Mouse (Mus musculus): ENCODE data around the gene Cox17.
"Not testable (repeated sequence)": the region's sequence is repeated elsewhere in the genome, so short reads cannot be mapped to it uniquely, and the experiment has no call there.

The Cox17 gene

DNA sequence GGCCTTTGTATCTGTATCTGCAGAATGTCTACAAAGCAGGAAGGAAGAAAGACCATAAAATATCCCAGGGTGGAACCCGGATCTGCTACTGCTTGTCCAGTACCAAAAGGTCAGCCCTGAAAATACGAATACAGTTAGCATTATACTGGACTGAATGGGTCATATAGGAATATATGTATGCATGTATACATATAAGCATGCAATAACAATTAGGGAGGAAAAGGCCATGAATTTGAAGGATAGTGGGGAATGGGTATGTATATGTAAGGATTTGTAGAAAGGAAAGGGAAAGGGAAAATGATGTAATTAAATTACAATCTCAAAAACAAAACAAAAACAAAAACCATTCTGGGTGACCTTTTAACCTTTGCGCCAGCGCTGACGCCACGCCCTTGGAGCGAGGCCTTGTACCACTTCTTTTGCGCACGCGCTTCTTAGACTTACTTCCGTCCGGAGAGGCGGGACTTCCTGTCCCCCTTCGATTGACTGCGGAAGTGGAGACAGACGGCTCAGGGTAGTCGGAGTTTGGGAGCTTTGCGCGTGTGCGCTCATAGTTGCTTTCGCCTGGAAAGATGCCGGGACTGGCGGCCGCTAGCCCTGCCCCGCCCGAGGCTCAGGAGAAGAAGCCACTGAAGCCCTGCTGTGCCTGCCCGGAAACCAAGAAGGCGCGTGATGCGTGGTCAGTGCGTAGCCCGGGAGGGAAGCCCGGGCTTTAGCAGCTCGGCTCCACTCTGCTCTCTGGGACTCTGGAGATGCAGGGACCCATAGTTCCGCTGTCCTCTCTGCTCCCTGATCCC, at the start of gene Cox17, which contains the start of gene Gm21987:
Cox17 (plus strand) TSS at position 463 of the 797 bp plus-strand sequence.
Gm21987 (plus strand) TSS at position 512 of the 797 bp plus-strand sequence.
- peak; percentile 82 for DNase-seq (ENCODE audit: low read depth, low spot score)

DNA sequence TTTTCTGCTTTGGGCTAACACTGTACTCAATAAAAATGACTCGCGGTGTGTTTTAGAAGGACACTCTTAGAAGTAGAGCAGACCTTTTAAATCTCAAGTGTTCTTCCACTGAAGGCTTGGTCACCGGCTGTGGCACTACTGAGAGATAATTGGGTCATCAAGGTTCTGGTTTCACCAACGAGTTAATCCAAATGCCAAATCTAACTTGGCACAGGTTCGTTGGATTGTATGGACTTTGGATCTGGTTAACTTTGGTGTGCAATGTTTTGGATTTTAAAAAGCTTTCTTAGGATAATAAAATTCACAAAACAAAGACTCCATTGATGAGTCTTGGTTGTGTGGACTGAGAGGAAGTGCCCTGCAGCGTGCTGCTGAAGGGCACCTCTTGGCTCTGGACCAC, 48.4 kb upstream of the Cox17 start:
- DNase-seq (ENCODE audit: low read depth, low spot score): no peak

DNA sequence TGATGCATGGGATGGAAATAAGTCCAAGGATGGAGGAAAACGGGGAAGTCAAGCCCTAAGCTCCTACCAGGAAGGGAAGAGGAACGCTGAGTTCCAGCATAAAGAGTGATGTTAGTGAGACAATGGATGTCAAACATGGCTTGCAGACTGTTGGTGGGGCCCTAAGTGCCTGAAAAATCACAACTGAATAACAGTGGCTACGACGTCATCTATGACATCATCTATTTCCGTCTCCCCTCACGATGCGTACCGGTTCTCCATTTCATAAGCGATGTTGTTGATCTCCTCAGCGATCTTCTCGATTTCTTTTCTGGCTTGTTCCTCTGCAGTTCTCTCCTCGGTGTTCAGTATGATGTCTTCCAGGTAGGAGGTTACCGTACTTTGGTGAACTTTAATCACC, 44.4 kb upstream of the Cox17 start:
- DNase-seq (ENCODE audit: low read depth, low spot score): no peak

DNA sequence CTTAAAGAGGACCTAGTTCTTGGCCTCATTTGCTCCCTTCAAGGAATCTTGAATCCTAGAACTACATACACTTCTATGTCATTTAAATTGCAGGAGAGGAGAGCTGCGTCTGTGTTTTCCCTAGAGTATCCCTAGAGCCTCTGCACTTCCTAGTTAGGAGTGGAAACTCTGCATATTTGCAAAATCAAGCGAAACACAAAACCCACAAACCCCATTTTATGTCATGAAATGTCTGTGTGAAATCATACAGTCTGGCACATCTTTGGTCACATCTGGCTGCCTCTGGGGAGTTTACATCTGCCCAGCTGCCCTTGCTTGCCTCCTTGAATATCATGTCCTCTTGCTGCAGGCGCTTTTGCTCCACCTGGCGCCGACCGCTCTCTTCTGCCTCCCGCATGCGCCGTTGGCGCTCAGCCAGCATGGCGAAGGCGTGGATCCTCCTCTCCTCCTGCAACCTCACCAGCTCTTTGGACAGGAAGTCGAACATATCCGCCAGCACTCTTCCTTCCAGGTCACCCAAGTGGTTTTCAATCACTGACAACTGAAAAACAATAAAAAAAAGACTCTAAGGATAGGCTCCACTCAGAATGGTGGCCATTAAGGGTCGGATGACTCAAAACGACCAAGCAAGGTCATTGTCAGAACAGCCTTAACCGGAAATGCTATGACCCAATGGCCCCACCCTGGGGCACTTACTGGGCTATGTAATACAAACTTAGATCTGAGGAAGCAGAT, 42.2 kb upstream of the Cox17 start:
- no peak for DNase-seq (ENCODE audit: low read depth, low spot score)

DNA sequence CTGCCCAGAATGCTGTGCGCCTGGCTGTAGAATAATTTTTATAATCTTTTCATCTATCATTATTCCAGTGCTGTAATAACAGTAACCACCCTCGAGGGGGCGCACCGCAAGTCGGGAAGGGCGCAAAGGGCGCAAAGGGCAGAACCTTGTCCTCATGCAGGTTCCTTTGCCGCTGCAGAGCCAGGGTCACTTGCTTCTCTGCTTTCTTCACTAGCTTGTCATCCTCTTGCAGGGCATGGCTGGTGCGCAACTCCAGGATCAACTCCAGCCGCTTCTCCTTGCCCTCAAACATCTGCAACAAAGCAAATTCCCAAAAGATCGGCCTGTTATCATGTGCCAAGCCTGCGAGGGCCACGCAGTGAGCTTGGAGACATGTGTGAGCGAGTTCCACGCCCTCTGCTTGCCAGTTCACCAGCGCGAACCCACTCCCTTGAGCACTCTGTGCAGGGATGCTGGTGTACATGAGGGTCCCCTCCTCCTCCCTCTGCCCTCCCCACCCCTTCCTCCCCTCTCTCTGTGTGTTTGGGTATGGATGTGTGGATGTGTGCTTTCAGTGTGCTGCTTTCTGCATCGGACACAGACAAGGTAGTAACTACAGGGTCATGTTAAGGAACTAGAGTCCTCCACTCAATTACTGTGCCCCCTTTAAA, 40.1 kb upstream of the Cox17 start:
- no peak for DNase-seq (ENCODE audit: low read depth, low spot score)

DNA sequence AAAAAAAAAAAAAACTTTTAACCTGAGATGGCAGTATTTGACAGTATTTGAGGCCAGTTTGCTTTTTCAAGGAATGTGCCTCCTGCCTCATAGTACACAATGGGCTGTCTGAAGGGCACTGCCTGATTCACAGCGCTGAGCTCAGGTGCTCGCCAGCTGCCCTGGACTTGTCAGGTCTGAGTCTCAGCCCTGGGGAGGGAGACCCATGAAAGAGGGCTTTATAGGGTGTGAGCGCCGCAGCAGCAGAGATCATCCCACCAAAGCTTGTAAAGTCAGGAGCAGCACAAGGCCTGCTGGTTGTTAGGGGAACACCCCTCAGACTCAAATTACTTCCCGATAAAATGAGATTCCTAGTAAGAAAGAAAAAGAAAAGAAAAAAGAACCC, 39.6 kb upstream of the Cox17 start:
- DNase-seq (ENCODE audit: low read depth, low spot score): no peak

DNA sequence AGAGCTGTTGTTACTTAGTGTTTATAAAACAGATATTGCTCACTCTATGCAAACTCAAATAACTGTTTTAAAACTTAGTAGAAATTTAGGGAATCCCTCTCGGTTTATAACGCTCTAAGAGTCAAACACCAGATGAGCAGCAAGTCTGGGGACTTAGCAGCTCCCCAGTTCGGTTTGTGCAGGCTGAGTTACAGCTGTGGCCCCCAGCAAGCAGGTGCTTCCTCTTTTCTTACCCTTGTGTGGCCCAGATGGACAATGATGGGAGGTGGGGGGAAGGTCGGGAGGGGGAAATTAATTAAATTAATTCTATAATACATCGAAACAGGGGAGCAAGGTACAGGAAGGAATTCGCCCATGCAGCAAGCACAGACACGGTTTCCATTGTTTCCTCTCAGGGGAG, 39.1 kb upstream of the Cox17 start:
- no peak for DNase-seq (ENCODE audit: low read depth, low spot score)

DNA sequence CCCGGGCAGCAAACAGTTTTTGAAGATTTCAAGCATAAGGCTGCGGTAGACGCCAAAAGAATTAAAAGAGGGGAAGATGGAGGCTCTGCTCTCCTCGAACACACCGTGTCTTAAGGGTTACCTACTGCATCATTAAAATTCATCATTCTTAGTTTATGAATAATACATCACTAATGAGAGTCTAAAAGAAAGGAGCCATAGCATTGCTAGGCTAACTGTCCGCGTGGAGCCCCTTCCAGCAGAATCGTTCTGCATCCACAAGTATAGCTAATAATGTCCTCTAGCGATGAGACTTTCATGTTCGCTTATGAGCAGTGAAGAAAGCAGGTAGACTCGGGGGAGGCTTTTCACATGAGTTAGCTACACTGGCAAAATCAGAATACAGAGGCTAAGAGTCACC, 38.6 kb upstream of the Cox17 start:
- no peak for DNase-seq (ENCODE audit: low read depth, low spot score)

DNA sequence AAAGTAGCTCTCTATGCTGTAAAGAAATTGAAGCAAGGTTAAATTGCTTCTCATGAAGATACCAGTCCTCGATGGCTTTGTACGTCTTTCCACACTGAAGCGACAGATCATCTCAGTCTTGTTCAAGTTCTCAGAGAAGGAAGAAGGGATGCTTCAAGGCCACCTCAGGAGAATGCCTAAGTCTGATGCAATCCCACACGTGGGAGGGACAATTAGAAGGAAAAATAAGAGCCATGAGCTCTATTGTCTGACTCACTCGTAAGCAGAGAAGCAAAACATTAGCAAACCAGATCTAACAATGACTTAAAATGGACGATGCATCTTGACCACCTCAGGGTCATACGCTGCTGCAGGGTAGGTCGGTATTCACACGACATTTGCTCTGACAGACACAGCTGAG, 28.3 kb upstream of the Cox17 start:
- no peak for DNase-seq (ENCODE audit: low read depth, low spot score)

DNA sequence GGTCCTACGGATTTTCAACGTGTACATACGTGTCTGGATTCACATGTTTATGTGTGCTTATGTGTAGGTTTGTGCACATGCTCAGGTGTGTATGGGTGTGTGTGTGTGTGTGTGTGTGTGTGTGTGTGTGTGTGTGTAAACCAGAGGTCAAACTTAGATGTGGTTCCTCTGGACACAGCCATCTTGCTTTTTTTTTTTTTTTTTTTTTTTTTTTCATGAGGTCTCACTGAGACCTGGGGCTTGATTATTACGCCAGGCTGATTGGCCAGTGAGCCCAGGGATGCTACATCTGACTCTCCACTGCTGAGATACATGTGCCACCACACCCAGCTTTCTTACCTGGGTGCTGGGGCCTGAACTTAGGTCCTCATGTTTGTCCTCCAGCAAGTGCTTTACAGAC, 27.7 kb upstream of the Cox17 start:
- no peak for DNase-seq (ENCODE audit: low read depth, low spot score)

DNA sequence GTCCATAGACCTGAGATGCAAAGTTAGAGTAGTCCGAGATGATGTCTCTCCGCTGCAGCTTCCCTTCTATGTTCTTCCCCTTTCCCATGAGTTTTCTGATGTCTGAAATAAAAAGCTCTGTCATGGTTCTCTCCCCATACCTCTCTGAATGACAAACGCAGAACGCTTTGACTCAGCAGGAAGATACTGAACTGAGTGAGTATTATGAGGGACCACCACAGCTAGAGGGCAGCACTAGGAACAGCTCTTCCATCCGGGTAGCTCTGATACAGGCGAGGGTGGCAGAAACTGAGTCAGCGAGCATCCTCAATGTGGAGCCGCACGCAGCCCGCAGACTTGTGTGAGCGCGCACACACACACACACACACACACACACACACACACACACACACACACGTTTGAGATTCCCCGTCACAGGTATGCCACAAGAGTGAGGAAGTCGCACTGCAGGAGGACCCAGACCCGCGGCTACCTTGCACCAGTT, 25.3 kb upstream of the Cox17 start:
- DNase-seq (ENCODE audit: low read depth, low spot score): no peak

DNA sequence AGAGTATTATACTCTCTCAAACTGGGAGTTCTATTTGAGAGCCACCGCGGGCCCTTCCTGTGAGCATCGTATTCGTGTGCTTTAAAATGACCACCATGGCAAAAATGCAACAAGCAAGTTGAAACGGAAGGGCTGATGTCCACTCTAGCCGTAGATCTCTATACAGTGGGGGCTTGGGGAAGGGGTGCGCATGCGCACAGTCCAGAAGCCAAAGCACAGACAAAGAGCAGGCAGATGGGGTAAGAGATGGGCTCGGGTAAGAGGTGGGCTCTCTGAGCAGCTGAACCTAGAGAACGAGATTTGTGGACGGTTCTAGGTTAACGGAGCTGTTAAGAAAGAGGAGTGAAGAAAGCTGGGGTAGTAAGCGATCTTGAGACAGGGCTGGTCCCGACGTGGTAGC, 22.5 kb upstream of the Cox17 start:
- no peak for DNase-seq (ENCODE audit: low read depth, low spot score)

DNA sequence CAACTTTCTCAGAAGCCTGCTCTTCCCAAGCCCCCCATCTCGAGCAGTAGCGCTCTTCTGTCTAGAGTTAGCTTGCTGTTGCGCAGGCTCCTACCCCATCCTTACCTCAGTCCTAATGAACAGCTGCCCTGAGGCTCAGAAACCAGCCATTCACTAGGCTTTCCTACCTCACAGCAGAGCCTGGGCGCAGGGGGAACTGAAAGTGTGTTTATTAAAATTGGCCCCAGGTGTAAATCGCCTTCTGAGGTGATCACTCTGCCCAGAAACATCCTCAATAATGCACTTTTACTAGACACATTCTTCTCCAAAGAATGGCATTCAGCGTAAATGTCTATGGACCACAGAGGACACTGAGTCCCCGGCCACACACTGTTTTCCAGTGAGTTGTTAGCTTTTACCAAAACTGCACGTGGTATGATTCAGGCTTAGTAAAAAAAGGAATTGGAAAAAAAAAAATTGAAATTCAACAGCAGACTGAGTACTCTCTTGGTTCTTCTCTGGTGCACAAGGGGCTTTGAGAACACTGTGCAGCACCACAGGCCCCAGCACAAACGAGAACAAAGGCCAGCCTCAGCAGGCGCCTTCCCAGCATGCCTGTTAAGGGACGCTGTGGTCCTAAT, 19.9 kb upstream of the Cox17 start:
- no peak for DNase-seq (ENCODE audit: low read depth, low spot score)

DNA sequence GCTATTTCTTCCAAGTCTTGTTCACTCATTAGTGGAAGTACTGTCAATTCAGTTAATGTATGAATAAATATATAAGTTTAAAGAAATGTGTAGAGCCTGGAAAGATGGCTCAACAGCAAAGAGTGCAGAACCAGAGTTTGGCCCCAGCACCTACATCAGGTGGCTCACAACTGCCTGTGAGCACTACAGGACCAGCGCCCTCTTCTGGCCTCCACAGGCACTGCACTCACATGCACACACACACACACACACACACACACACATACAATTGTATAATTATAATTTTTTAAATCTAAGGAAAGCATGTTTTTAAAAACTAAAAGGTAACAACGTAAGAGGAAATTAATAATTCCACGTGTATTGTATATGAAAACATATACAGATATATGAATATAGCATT, 17.5 kb upstream of the Cox17 start:
- DNase-seq (ENCODE audit: low read depth, low spot score): no peak

DNA sequence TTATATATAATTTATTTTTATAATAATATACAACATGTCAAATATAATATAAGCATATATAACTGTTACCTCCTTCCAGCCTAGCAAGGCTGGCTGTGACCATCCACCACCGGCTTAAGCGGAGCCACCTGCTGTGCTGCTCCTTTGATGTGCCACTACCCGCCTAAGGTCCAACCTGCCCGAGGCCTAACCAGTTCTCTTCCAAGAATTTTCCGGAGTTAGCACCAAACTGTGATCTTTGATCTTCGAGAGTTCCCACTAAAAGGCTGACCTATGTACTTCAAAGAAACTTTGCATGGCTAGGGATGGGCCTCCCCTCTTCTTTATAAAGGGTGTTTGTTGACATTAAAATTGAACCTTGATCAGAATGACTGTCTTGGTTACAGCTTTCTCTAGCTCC, 12.4 kb upstream of the Cox17 start:
- no peak for DNase-seq (ENCODE audit: low read depth, low spot score)

DNA sequence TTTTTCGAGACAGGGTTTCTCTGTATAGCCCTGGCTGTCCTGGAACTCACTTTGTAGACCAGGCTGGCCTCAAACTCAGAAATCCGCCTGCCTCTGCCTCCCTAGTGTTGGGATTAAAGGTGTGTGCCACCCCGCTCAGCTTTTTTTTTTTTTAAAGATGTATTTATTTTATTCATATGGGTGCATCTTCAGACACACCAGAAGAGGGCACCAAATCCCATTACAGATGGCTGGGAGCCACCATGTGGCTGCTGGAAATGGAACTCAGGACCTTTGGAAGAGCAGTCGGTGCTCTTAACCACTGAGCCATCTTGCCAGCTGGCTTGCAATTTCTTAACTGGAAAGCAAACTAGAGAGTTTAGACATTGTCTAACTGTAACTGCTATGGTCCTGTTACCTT, 8.7 kb upstream of the Cox17 start:
- DNase-seq (ENCODE audit: low read depth, low spot score): not testable (repeated sequence)

DNA sequence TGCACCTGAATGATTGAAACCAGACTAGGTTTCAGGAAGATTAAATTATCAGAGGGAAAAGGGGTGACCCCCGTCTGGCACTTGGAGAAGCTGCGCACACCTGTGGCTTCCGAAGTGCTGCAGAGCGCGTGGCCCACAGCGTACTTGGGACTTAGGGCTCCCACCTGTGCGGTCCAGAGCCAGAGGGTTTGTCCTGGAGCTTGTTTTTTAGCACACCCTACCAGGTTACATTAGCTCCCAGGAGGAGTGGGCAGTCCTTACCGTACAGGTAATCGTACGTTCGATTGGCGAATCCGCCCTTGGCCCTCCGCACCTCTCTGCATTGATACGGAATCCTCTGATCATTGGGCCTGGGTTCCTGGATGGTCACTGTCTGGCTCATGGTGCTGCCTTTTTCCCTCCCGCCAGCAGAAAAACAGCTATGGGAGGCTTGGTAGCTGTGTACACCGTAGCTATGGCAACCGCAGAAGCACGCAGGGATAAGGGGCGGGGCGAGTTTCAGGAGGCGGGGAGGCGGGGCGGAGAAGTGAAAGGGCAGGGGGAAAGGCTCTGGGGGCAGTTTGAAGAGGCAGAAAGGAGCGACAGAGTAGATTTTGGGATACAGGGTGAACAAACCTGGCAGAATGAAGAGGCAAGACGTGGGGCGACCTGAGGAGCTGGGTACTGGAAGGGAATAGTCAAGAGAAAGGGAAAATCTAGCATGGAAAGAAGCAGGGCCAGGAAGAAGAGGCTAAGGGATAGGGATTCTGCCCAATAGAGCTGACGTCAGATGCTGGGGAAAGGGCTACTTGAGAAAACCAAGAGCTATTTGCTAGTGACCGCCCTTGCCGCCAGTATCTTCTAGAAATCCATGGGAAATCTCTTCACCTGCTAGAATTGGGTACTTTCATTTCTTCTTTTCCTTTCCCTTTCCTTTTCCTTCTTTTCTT, 5.1 kb upstream of the Cox17 start, which contains the start of gene Maats1:
Maats1 (minus strand) TSS at position 748 of the 929 bp plus-strand sequence.
- peak; percentile 43 for DNase-seq (ENCODE audit: low read depth, low spot score)

DNA sequence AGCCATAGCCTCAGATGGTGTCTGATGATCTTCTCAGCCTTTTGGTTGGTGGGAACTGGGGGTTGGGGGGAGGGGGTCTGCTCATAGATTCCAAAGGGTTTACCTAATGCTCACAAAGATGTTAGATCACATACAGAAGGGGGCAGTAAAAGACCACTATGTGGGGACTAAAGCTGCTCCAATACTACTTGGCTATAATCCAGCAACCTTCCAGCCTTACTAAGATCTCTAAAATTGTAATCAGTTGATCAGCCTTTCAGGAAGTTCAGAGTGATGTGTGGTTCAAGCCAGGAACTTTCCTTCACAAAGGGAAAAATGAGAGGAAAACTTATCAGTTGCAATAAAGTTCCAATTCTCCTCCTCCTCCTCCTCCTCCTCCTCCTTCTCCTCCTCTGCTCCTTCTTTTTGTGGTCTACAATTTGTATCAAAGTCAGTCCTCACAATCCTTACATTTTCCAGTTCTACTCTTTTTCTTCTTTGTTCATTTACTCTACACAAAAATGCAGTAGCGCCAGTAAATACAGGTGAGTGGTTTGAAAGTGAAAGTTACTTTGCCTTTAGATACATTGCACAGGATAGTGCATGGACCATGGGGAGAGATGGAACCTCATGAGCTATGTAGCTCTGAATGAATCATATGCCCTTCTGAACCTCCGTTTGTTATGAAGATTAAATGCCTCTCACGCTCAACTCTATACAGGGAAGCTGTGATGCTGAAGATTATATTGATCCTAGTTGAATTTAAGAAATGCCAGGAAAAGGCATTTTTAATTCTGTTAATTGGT, 1.7 kb upstream of the Cox17 start:
- DNase-seq (ENCODE audit: low read depth, low spot score): no peak

DNA sequence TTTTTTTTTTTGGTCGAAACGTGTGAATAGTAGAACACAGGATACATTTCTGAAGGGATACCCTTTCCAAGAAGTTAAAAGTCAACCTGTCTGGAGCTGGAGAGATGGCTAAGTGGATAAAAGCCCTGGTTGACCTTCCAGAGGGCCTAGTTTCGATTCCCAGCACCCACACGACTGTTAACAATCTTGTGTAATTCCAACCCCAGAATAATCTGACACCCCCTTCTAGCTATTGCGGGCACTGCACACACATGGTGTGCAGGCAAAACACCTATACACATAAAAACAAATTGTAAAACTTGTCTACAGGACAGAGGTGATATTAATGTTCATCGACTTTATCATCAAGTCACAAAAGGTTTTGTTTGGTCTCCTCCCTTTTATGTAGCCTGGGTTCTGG, 797 bp downstream of the Cox17 start:
- no peak for DNase-seq (ENCODE audit: low read depth, low spot score)

DNA sequence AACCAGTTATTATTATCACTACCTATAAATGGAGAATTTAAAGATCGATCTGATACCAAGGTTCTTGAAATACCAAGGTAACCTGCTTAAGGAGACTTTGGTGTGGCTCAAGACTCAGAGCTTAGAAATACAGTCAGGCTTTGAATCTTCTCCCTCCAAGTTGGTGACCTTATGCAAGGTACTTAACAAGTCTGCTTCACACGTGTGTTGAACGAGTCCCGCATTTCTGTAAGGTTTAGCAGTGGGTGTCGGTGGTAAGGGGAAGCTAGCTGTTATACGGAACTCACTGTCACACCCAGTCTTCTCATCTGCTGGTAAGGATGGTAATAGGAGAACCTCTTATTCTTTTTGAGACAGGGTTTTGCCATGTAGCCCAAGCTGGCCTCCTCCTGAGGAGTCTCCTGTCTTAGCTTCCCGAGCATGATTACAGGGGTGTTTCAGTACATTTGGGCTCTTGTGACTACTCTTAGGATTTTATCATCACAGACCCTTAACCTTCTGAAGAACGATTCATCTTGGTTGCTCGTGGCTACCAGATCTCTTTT, 1.5 kb downstream of the Cox17 start:
- DNase-seq (ENCODE audit: low read depth, low spot score): no peak

Measured in brain, embryonic 18.5 days (tissue).